9 mouse cellular contexts compared by ENCODE assay signal in genomic region chr1:132212218-132212617, GRCm38 (mm10). TPM values are rescaled to one million over a fixed set of nuclear protein-coding genes. Genes with fewer than 3 reads are reported as not detected.
DNase-seq lines count a peak whose midpoint lies in the region; ATAC-seq and TF ChIP-seq lines count a peak whose summit lies in the region.
"Had no signal": no experiment of that assay in that cellular context is flagged by ENCODE, and none has a peak within 500 bp of the region (broad histone marks: within the 10 kb centered on the region; RNA-seq: fewer than 3 reads in every experiment).

No protein-coding gene starts in this region.

- intact Hi-C loops in heart, postnatal 14 days (cut with DNase I) = loop anchor here (5.0 kb wide), 1 partner anchor 90 kb away; no protein-coding TSS in a partner anchor

- peak overlapping the region; percentile 48; the same call in 1 of the 2 replicates for H3K9ac ChIP-seq in ES-E14 (ENCODE audit: insufficient read depth, low read depth, low read length, poor library complexity, severe bottlenecking)
- H3K9ac ChIP-seq in forebrain, embryonic 13.5 days = 0 out of 2 replicates have a peak overlapping the region, but pooled peaks have one; percentile 3
- H3K9ac ChIP-seq in liver, embryonic 15.5 days = no peak overlapping the region
- H3K9ac ChIP-seq in neural tube, embryonic 13.5 days = no peak overlapping the region

- no peak for DNase-seq in ES-E14 (ENCODE audit: low read depth, low spot score)
- peak; percentile 90 for DNase-seq in brain, embryonic 14.5 days (ENCODE audit: low read depth)
- peak; percentile 59 to 72 for DNase-seq in heart, postnatal 14 days
- DNase-seq in layer of hippocampus, adult 18-20 months (ENCODE audit: low spot score in 2 of 2) = peak; percentile 88 to 95
- peak; percentile 37 to 55 for DNase-seq in urinary bladder, postnatal 36 days (ENCODE audit: low spot score in 2 of 2)

- H3K4me3 ChIP-seq in ES-E14 (ENCODE audit: insufficient read depth in 1 of 2, low read depth in 1 of 2, low read length in 2 of 2, poor library complexity in 1 of 2, severe bottlenecking in 1 of 2) = peak overlapping the region; percentile 57 to 63
- H3K4me3 ChIP-seq in forebrain, embryonic 13.5 days = peak overlapping the region; percentile 23
- peak overlapping the region; percentile 37 for H3K4me3 ChIP-seq in liver, embryonic 15.5 days (replicated peaks)
- H3K4me3 ChIP-seq in neural tube, embryonic 13.5 days = peak overlapping the region; percentile 24

- H3K9me3 ChIP-seq in ES-E14 (ENCODE audit: control insufficient read depth, insufficient read depth, low read depth, low read length) = no peaks in the 10 kb centered on the region
- H3K9me3 ChIP-seq in forebrain, embryonic 13.5 days (replicated peaks) = no peaks in the 10 kb centered on the region
- no peaks in the 10 kb centered on the region for H3K9me3 ChIP-seq in liver, embryonic 15.5 days (replicated peaks)
- no peaks in the 10 kb centered on the region for H3K9me3 ChIP-seq in neural tube, embryonic 13.5 days

- H3K27me3 ChIP-seq in forebrain, embryonic 13.5 days = peaks cover 10% of the 10 kb centered on the region; the same call in 1 of the 2 replicates
- peaks cover 60% of the 10 kb centered on the region for H3K27me3 ChIP-seq in liver, embryonic 15.5 days
- no peaks in the 10 kb centered on the region for H3K27me3 ChIP-seq in neural tube, embryonic 13.5 days

- 6% methylated on average over 20 of the region's 20 CpGs for WGBS in forebrain, embryonic 13.5 days
- WGBS in liver, embryonic 15.5 days (ENCODE audit: insufficient replicate concordance) = 6% methylated on average over 20 of the region's 20 CpGs
- WGBS in neural tube, embryonic 13.5 days = 7% methylated on average over 20 of the region's 20 CpGs

- no peak overlapping the region for H3K27ac ChIP-seq in ES-E14 (ENCODE audit: insufficient read depth, low read depth, low read length, poor library complexity, severe bottlenecking)
- H3K27ac ChIP-seq in forebrain, embryonic 13.5 days = 0 out of 2 replicates have a peak overlapping the region, but pooled peaks have one; percentile 22
- H3K27ac ChIP-seq in liver, embryonic 15.5 days (replicated peaks) = no peak overlapping the region
- H3K27ac ChIP-seq in neural tube, embryonic 13.5 days (replicated peaks) = no peak overlapping the region

- TF ChIP-seq CTCF in brain, embryonic 14.5 days (IDR thresholded peaks at IDR 0.05; ENCODE audit: borderline replicate concordance, extremely low read depth, insufficient read depth, insufficient read length) = peak; percentile 85

- no peak for TF ChIP-seq POLR2A in brain, embryonic 14.5 days (IDR thresholded peaks at IDR 0.05; ENCODE audit: borderline replicate concordance, extremely low read depth, insufficient read depth, insufficient read length, poor library complexity, severe bottlenecking)

- peaks cover 0 to 26% of the 10 kb centered on the region in 2 experiments; a peak in 3 of 4 replicates for H3K4me1 ChIP-seq in ES-E14 (ENCODE audit: control insufficient read depth in 2 of 2, insufficient read depth in 2 of 2, low read length in 2 of 2, poor library complexity in 1 of 2)
- peaks cover 59% of the 10 kb centered on the region for H3K4me1 ChIP-seq in forebrain, embryonic 13.5 days
- peaks cover 5% of the 10 kb centered on the region; the same call in 1 of the 2 replicates for H3K4me1 ChIP-seq in liver, embryonic 15.5 days (replicated peaks)
- peaks cover 64% of the 10 kb centered on the region for H3K4me1 ChIP-seq in neural tube, embryonic 13.5 days (replicated peaks)

- ATAC-seq in forebrain, embryonic 13.5 days = peak; percentile 72
- ATAC-seq in liver, embryonic 15.5 days (ENCODE audit: insufficient read depth) = no peak
- no peak for ATAC-seq in neural tube, embryonic 13.5 days (ENCODE audit: low read depth)

- H3K4me2 ChIP-seq in forebrain, embryonic 13.5 days = peak overlapping the region; percentile 47
- peak overlapping the region; percentile 54 for H3K4me2 ChIP-seq in liver, embryonic 15.5 days
- H3K4me2 ChIP-seq in neural tube, embryonic 13.5 days = peak overlapping the region; percentile 41

- H3K36me3 ChIP-seq in ES-E14 (ENCODE audit: control insufficient read depth, insufficient read depth, low read length, poor library complexity, severe bottlenecking) = no peaks in the 10 kb centered on the region
- no peaks in the 10 kb centered on the region for H3K36me3 ChIP-seq in forebrain, embryonic 13.5 days (ENCODE audit: poor library complexity, severe bottlenecking)
- H3K36me3 ChIP-seq in liver, embryonic 15.5 days (replicated peaks) = no peaks in the 10 kb centered on the region
- no peaks in the 10 kb centered on the region for H3K36me3 ChIP-seq in neural tube, embryonic 13.5 days

- in situ Hi-C loops in ES-E14 (cut with MboI; ENCODE audit: low sequenced_read_pairs in 2 of 2, unreplicated experiment in 2 of 2) = no loop called here

TF ChIP-seq in ES-E14, 5 proteins besides CTCF, POLR2A, EP300 and RAD21:
- TF ChIP-seq HCFC1 (IDR thresholded peaks at IDR 0.05; ENCODE audit: borderline replicate concordance, insufficient read depth, low read length) (no peak), ZC3H11A (IDR thresholded peaks at IDR 0.05; ENCODE audit: borderline replicate concordance, low read depth, low read length) (no peak), CHD2 (IDR thresholded peaks at IDR 0.05; ENCODE audit: low read depth, low read length) (no peak), MAFK (IDR thresholded peaks at IDR 0.05; ENCODE audit: insufficient read depth, low read depth, low read length) (no peak), ZNF384 (IDR thresholded peaks at IDR 0.05; ENCODE audit: low read depth, low read length) (no peak)

RNA-seq across cellular contexts. Expression of gene Gm10188, which starts 17.3 kb away (rescaled TPM):
- total RNA-seq in ES-E14 (2012; rRNA removed) = 0.37 TPM in 1 of 2 replicates, not detected in the other
- polyA plus RNA-seq in brain, embryonic 14.5 days (2012; rRNA removed) = not detected in 2 replicates
- 1.0 and 1.1 TPM in 2 replicates for polyA plus RNA-seq in forebrain, embryonic 13.5 days (2015; fragmentation: Nextera tagmentation; extraction: Ambion mirVana)
- total RNA-seq in heart, postnatal 14 days (2021) = not detected
- total RNA-seq in layer of hippocampus, adult 18-20 months (2021) = not detected
- not detected in 2 replicates for polyA plus RNA-seq in liver, embryonic 15.5 days (2015; fragmentation: Nextera tagmentation; extraction: Ambion mirVana)
- polyA plus RNA-seq in neural tube, embryonic 13.5 days (2015; fragmentation: Nextera tagmentation; extraction: Ambion mirVana) = not detected in 2 replicates
- total RNA-seq: gastrocnemius, adult 8-10 months had no signal

RNA-seq across cellular contexts. Expression of gene AC124108.1, which starts 21.0 kb away (rescaled TPM):
- total RNA-seq in ES-E14 (2012; rRNA removed) = 5.0 and 6.5 TPM in 2 replicates
- polyA plus RNA-seq in brain, embryonic 14.5 days (2012; rRNA removed) = 21.7 and 23.3 TPM in 2 replicates
- polyA plus RNA-seq in forebrain, embryonic 13.5 days (2015; fragmentation: Nextera tagmentation; extraction: Ambion mirVana) = 3.4 and 3.9 TPM in 2 replicates
- not detected for total RNA-seq in heart, postnatal 14 days (2021)
- under 1 TPM; 0.45 to 0.48 TPM for total RNA-seq in layer of hippocampus, adult 18-20 months (2021)
- polyA plus RNA-seq in liver, embryonic 15.5 days (2015; fragmentation: Nextera tagmentation; extraction: Ambion mirVana) = not detected in 2 replicates
- polyA plus RNA-seq in neural tube, embryonic 13.5 days (2015; fragmentation: Nextera tagmentation; extraction: Ambion mirVana) = 2.7 and 3.5 TPM in 2 replicates
- total RNA-seq: gastrocnemius, adult 8-10 months had no signal

RNA-seq across cellular contexts. Expression of gene Lemd1, which starts 21.0 kb away (rescaled TPM):
- 3.9 and 4.3 TPM in 2 replicates for total RNA-seq in ES-E14 (2012; rRNA removed)
- 22.9 and 25.1 TPM in 2 replicates for polyA plus RNA-seq in brain, embryonic 14.5 days (2012; rRNA removed)
- polyA plus RNA-seq in forebrain, embryonic 13.5 days (2015; fragmentation: Nextera tagmentation; extraction: Ambion mirVana) = 14.3 and 17.0 TPM in 2 replicates
- total RNA-seq in heart, postnatal 14 days (2021) = not detected
- under 1 TPM in 1 of 2 experiments, not detected in 1; 0.32 TPM for total RNA-seq in layer of hippocampus, adult 18-20 months (2021)
- not detected in 2 replicates for polyA plus RNA-seq in liver, embryonic 15.5 days (2015; fragmentation: Nextera tagmentation; extraction: Ambion mirVana)
- polyA plus RNA-seq in neural tube, embryonic 13.5 days (2015; fragmentation: Nextera tagmentation; extraction: Ambion mirVana) = 19.1 and 22.6 TPM in 2 replicates

Comparison
In these comparisons a context has a peak if more than half of its experiments do, and no peak if none do; other contexts are left out.
1. H3K9ac ChIP-seq: peak in ES-E14 (single experiment) and forebrain, embryonic 13.5 days (single experiment); none in liver, embryonic 15.5 days (single experiment) and neural tube, embryonic 13.5 days (single experiment).
2. RNA of gene Lemd1, which starts 21.0 kb away (polyA plus RNA-seq): 22.9 to 25.1 TPM in brain, embryonic 14.5 days, 19.1 to 22.6 TPM in neural tube, embryonic 13.5 days and 14.3 to 17.0 TPM in forebrain, embryonic 13.5 days; not detected in liver, embryonic 15.5 days; every median in the first group is over 10 times any median in the second.
3. Peak in every context shown above with its lines, with median percentiles within 50 percentile points of each other: H3K4me3 ChIP-seq and H3K4me2 ChIP-seq.